Mouse (Mus musculus) ovary, adult 18-20 months (tissue): ENCODE data around the gene Tfr2.

Experiments used
- DNase-seq: peaks from one replicate; pipeline ENCODE4 v3.0.0; 2022; ENCODE audit warnings: low spot score, mixed read lengths

Gene Tfr2

DNA sequence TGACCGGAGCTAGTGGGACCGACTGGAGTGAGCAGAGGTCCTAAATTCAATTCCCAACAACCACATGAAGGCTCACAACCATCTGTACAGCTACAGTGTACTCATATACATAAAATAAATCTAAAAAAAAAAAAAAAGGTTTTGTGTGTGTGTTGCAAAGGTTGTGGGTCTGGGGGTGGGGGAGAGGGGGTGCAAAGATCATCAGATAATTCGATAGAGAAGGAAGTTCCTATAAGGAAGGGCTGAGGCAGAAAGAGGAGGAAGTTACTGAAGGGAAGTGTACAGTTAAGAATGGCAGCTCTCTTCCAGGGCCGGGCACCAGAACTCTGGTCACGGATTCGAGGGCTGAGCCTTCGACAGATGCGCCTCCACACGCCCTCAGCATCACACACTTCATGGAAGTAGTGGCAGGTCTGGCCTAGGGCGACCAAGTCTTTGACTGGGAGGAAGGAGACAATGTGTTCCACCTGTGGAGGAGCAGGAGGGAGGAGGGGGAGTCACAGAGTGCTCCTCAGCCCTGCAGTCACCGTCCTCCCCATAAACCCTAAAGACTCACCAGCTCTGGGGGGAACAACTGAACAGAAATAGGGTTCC, 54.4 kb downstream of the Tfr2 start:
- no peak for DNase-seq

- DNase-seq, result no peak
Measured at GRCm38 (mm10) chr5:137627991-137628390, 58.4 kb downstream of the Tfr2 start.

DNA sequence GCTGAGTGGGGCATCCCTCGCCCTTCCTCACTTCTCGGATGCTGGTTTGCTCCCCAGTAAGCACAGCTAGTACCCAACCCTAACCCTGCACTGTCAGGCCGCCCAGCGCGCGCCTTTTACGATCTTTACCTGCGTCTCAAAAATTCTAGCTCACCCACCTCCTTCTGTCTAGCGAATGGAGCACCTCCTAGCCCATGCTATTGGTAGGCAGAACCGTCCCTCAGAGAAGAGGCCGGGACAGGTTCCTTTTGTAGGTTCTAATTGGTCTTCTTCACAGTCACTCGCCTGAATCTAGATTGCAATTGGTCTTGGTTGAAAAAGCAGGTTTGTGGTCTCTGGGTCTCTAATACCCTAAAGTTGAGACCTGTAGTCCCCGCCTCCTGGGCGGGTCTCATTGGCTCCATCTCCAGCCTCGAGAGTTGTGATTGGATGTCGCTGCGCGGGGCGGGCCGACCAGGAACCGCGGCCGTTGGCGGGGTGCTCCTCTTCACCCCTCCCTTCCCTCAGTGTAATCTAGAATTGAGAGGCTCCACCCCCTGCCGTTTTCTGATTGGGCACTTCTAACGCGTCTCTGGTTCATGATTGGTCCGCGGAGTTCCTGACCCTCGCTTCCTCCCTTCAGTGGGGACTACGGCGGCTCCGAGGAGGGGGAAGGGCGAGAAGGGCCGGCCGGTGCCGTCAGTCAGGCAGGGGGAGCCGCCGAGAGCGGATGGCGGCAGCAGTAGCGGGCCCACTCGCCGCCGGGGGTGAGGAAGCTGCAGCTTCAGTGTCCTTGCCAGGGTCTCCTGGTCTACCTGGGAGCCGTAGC, 59.1 kb downstream of the Tfr2 start, which contains the start of the genes Fbxo24, Lrch4 and Gm20605:
Gene Fbxo24 (minus strand): TSS at position 505 of the 808 bp plus-strand sequence.
Gene Lrch4 (plus strand): TSS at position 624 of the 808 bp plus-strand sequence.
Gene Gm20605 (plus strand): TSS at position 678 of the 808 bp plus-strand sequence.
- peak; percentile 100 for DNase-seq

GRCm38 (mm10) chr5:137629306-137629721, 59.7 kb downstream of the Tfr2 start:
- DNase-seq, result peak; percentile 42

DNA sequence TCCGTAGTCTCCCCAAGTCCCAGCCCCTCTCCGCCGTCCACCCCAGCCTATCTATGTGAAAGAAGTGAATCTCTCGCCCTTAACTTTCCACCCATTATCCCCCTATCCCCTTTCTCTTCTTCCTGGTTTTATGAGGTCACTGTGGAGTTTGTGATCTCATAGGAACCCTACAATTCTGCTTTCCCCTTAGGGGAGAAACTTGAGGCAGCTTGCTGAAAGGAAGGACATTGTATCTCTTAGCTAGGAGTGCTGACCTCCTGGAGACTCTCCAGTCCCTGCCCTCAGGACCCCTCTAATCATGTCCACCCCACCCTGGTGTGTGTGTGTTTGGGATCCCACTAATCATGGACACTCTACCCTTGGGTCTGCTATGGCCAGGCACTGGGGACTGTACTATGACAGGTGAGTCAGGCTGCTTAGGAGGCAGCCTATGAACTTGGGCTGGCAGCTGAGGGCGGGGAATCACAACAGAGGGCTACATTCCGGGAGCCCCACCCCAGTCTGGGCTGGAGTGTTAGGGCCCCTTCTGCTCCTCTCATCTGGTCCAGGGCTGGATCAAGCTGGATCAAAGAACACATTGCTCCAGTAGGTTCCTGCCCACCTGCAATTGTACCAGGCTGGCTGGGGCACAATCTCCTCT, 60.4 kb downstream of the Tfr2 start:
- DNase-seq, result no peak

GRCm38 (mm10) chr5:137630602-137631001, 61.0 kb downstream of the Tfr2 start:
- DNase-seq, result no peak

GRCm38 (mm10) chr5:137631171-137631570, 61.5 kb downstream of the Tfr2 start:
- DNase-seq, result no peak

- DNase-seq, result no peak
Measured at GRCm38 (mm10) chr5:137631591-137631990, 62.0 kb downstream of the Tfr2 start.

- no peak for DNase-seq
Measured at GRCm38 (mm10) chr5:137633397-137634084, 63.9 kb downstream of the Tfr2 start.
